Mouse (Mus musculus) forebrain, embryonic 14.5 days (tissue): ENCODE results near the gene Slc38a6. TPM values are rescaled to one million over a fixed set of nuclear protein-coding genes. Genes with fewer than 3 reads are reported as not detected.
A peak's percentile ranks its signal among the peaks of the same experiment; 100 is the strongest.

Experiments used
- ATAC-seq: fragments of 200-750 bp; cut with Nextera tagmentation; 2 replicates; pipeline ENCODE4 v1.8.0; 2017; ENCODE audit warnings: mild to moderate bottlenecking, moderate library complexity
- DNase-seq: peaks from one replicate; pipeline ENCODE4 v3.0.0-alpha.2; 2015; ENCODE audit warnings: low spot score
- H3K27ac ChIP-seq: fragments of 300-500 bp; sonication (generic); 2 replicates; pipeline ENCODE4 v1.5.1; 2014; ENCODE audit warnings: low read depth, mild to moderate bottlenecking, control low read depth, low read length, moderate library complexity
- H3K27me3 ChIP-seq: fragments of 300-500 bp; sonication (generic); replicated peaks from 2 replicates; pipeline ENCODE4 v1.6.1; 2014; ENCODE audit warnings: low read length, control low read depth, mixed read lengths; ENCODE audit not compliant: control insufficient read depth, insufficient read depth
- H3K36me3 ChIP-seq: fragments of 300-500 bp; sonication (generic); 2 replicates; pipeline ENCODE4 v1.6.1; 2014; ENCODE audit warnings: low read length, control low read depth; ENCODE audit not compliant: control insufficient read depth, insufficient read depth
- H3K4me1 ChIP-seq: fragments of 300-500 bp; sonication (generic); 2 replicates; pipeline ENCODE4 v1.6.1; 2014; ENCODE audit warnings: antibody characterized with exemption, low read length, control low read depth; ENCODE audit not compliant: control insufficient read depth, insufficient read depth
- H3K4me2 ChIP-seq: fragments of 300-500 bp; sonication (generic); 2 replicates; pipeline ENCODE4 v1.6.1; 2014; ENCODE audit warnings: mild to moderate bottlenecking, control low read depth, low read length
- H3K4me3 ChIP-seq: fragments of 300-500 bp; sonication (generic); 2 replicates; pipeline ENCODE4 v1.5.1; 2014; ENCODE audit warnings: low read depth, low read length, control low read depth
- H3K9ac ChIP-seq: fragments of 300-500 bp; sonication (generic); 2 replicates; pipeline ENCODE4 v1.6.1; 2014; ENCODE audit warnings: mild to moderate bottlenecking, low read length, control low read depth, moderate library complexity
- H3K9me3 ChIP-seq: fragments of 300-500 bp; sonication (generic); replicated peaks from 2 replicates; pipeline ENCODE4 v1.6.1; 2016; ENCODE audit warnings: low read length, control low read depth, mixed read lengths; ENCODE audit not compliant: control insufficient read depth
- WGBS: fragments of 180-500 bp; shearing (Covaris S2); extraction: QIAGEN DNeasy Blood & Tissue Kit; methylation state at CpG from one replicate; pipeline ENCODE4 v1.1.7; 2014; 5-methylcytosine and 5-hydroxymethylcytosine counted together
- polyA plus RNA-seq: library from polyadenylated mRNA; unstranded; fragments of >200 nt; fragmentation: Nextera tagmentation; extraction: Ambion mirVana; gene quantifications from 2 replicates; pipeline ENCODE4 v1.2.1, GENCODE M21; 2014

Gene Slc38a6
- polyA plus RNA-seq, 1 experiment from 2014 or later: 5.4 TPM

DNA sequence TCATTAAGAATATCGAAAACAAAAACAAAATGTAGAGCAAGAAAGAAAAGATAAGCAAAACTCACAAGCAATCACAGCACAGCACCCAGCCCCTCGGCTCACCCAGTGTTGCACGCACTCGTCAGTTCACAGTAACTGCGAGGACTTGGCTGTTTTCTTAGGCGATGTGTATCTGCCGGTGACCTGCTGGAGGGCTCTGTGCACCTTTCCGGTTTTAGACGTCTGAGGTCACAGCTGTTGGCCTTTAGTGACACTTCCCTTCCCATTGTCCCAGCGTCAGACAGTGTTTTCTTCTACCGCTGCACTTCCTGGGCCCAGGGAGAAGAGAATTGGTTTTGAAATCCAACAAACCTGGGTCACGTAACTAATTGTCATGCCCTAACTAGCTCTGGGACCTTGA, 58.6 kb downstream of the Slc38a6 start:
- 90% methylated on average over 12 of the region's 12 CpGs for WGBS
- Histone ChIP-seq H3K9me3 (no peaks in the 10 kb centered on the region), H3K9ac (no peak overlapping the region), H3K27ac (no peak overlapping the region), H3K27me3 (no peaks in the 10 kb centered on the region), H3K4me2 (no peak overlapping the region), H3K36me3 (no peaks in the 10 kb centered on the region), H3K4me1 (0 out of 2 replicates have a peak, but pooled peaks cover 2% of the 10 kb centered on the region), H3K4me3 (no peak overlapping the region)
- no peak for DNase-seq
- no peak for ATAC-seq

GRCm38 (mm10) chr12:73347202-73347601, 60.6 kb downstream of the Slc38a6 start:
- H3K9ac ChIP-seq: no peak overlapping the region
- no peak for ATAC-seq
- no peaks in the 10 kb centered on the region for H3K4me1 ChIP-seq
- 79% methylated on average over 7 of the region's 7 CpGs for WGBS
- no peaks in the 10 kb centered on the region for H3K9me3 ChIP-seq
- no peak overlapping the region for H3K27ac ChIP-seq
- DNase-seq: no peak
- H3K27me3 ChIP-seq: no peaks in the 10 kb centered on the region
- H3K4me2 ChIP-seq: no peak overlapping the region
- H3K4me3 ChIP-seq: no peak overlapping the region
- H3K36me3 ChIP-seq: no peaks in the 10 kb centered on the region

GRCm38 (mm10) chr12:73350466-73350865, 63.9 kb downstream of the Slc38a6 start:
- 70% methylated on average over 7 of the region's 7 CpGs for WGBS
- DNase-seq (no peak), ATAC-seq (no peak)
- H3K4me1 ChIP-seq: peaks cover 4% of the 10 kb centered on the region
- H3K27me3 ChIP-seq: no peaks in the 10 kb centered on the region
- no peak overlapping the region for H3K4me3 ChIP-seq
- no peak overlapping the region for H3K9ac ChIP-seq
- no peak overlapping the region for H3K4me2 ChIP-seq
- no peak overlapping the region for H3K27ac ChIP-seq
- H3K9me3 ChIP-seq: no peaks in the 10 kb centered on the region
- H3K36me3 ChIP-seq: no peaks in the 10 kb centered on the region

DNA sequence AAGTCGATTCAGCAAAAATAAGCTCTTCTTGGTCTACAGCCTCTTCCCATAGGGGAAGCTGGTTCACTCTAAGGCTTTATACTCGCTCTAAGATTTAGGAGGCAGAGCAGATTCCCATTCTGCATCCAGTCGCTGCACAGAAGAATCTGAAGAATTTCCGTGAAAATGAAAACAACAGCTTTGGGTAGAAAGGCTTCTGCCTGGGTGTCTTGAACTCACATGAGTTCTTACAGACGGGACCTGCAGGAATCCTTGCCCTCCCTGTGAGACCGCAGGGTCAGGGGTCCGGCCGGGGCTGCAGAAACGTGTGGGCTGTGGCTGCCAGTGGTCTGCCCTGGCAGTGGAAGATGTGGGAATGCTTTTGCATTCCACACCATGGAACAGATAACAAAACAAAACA, 64.4 kb downstream of the Slc38a6 start:
- Histone ChIP-seq H3K4me2 (no peak overlapping the region), H3K27ac (no peak overlapping the region), H3K4me1 (peaks cover 4% of the 10 kb centered on the region), H3K36me3 (no peaks in the 10 kb centered on the region), H3K9ac (no peak overlapping the region), H3K27me3 (no peaks in the 10 kb centered on the region), H3K4me3 (no peak overlapping the region), H3K9me3 (no peaks in the 10 kb centered on the region)
- ATAC-seq (no peak), DNase-seq (no peak)
- 45% methylated on average over 9 of the region's 9 CpGs for WGBS

DNA sequence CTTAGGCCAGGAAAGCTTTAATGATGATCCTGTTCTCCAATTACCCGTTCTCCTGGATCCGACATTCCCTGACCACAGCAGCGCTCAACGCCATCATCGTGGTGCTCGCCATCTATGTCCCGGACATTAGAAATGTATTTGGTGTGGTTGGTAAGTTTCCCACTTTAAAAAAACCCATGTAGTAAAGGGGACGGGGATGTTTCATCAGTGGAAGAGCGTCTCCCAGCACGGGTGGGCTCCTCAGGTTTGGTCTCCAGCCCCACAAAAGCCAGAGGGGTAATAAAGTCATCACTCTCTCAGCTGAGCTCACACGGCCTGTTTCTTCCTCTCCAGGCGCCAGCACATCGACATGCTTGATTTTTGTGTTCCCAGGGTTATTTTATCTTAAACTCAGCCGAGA, 65.2 kb downstream of the Slc38a6 start:
- H3K9me3 ChIP-seq: no peaks in the 10 kb centered on the region
- H3K36me3 ChIP-seq: no peaks in the 10 kb centered on the region
- H3K4me3 ChIP-seq: no peak overlapping the region
- DNase-seq (no peak), ATAC-seq (no peak)
- H3K4me2 ChIP-seq: no peak overlapping the region
- peaks cover 4% of the 10 kb centered on the region for H3K4me1 ChIP-seq
- H3K9ac ChIP-seq: no peak overlapping the region
- 90% methylated on average over 14 of the region's 14 CpGs for WGBS
- no peak overlapping the region for H3K27ac ChIP-seq
- no peaks in the 10 kb centered on the region for H3K27me3 ChIP-seq

DNA sequence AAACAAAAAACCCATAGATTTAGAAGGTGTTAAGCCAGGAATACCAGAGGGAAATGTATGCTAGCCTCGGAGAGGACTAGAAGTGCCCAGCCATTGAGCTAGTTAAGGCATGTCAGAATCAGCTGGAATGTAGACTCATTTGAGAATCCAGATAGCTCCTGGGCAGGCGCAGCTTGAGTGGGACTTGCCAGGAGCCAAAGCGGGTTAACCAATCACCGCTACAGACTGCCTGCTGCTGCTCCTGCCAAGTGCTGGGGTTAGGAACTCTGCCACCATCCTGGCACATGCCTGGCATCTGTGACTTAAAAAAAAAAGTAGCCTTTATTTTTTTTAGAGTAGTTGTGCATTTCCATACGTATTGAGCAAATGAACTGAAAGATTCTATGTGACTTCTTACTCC, 66.8 kb downstream of the Slc38a6 start:
- Histone ChIP-seq H3K9ac (no peak overlapping the region), H3K27ac (no peak overlapping the region), H3K36me3 (no peaks in the 10 kb centered on the region), H3K4me1 (peaks cover 4% of the 10 kb centered on the region), H3K4me3 (no peak overlapping the region), H3K27me3 (no peaks in the 10 kb centered on the region), H3K4me2 (no peak overlapping the region), H3K9me3 (no peaks in the 10 kb centered on the region)
- WGBS: 59% methylated on average over 5 of the region's 5 CpGs
- peak; percentile 52; the same call in 1 of the 2 replicates for ATAC-seq
- DNase-seq: peak; percentile 63

- peak; percentile 49 for DNase-seq
- Histone ChIP-seq H3K9ac (no peak overlapping the region), H3K9me3 (no peaks in the 10 kb centered on the region), H3K36me3 (no peaks in the 10 kb centered on the region), H3K4me2 (no peak overlapping the region), H3K27ac (no peak overlapping the region), H3K4me3 (no peak overlapping the region), H3K27me3 (no peaks in the 10 kb centered on the region), H3K4me1 (peaks cover 4% of the 10 kb centered on the region)
- no peak; the same call in 1 of the 2 replicates for ATAC-seq
- WGBS: 24% methylated on average over 4 of the region's 4 CpGs
Observed at GRCm38 (mm10) chr12:73354521-73354920, 67.9 kb downstream of the Slc38a6 start.

DNA sequence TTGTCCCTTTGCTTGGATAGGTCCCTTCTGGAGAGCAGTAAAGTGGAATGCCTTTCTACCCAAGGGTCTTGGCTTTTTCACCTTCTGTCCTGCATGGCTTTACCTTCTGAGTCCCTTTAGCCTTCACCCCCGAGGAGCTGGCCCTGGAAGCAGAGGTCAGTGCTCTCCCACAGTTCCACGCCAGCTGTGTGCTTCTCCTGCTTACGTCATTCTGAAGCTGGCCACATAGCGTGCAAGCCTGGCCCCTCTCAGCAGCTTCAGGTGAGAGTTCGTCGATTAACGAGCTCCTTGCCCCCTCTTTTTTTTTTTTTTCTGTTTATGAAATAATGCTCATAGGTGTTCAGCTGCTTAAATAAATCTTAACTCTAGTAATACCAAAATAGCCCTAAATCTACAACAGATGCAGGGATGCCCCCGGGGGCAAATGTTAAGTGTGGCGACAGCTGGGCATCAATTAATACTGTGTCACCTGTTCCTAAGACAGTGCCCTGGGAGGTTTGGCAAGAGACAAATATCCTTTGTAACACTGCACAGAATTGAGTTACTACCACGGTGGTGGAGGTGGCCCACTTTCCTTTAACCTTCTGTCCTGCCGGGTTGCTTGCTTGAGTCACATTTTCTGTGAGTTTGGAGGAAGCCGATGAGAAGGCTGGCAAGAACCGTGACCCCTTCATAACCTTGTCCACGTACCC, 68.7 kb downstream of the Slc38a6 start:
- H3K36me3 ChIP-seq: no peaks in the 10 kb centered on the region
- no peak overlapping the region for H3K9ac ChIP-seq
- no peaks in the 10 kb centered on the region for H3K9me3 ChIP-seq
- H3K4me2 ChIP-seq: no peak overlapping the region
- H3K4me3 ChIP-seq: no peak overlapping the region
- H3K27ac ChIP-seq: no peak overlapping the region
- H3K4me1 ChIP-seq: peaks cover 4% of the 10 kb centered on the region
- H3K27me3 ChIP-seq: no peaks in the 10 kb centered on the region
- DNase-seq (no peak), ATAC-seq (no peak)
- WGBS: 60% methylated on average over 14 of the region's 14 CpGs

DNA sequence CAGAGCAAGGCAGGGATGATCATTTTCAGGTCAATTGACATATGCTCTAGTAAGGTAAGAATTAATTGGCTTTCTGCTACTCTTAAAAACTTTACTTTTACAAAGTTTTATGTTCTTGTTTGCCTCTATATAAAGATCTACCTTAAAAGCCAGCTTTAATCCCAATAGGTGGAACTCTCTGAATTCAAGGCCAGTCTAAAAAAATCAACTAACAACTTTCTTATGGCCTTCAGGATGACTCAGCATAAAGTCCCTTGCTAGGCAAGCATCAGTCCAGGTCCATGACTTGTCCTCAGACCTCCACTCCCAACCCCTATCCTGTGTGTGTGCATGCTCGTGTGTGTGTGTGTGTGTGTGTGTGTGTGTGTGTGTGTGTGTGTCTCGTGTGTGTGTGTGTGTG, 70.1 kb downstream of the Slc38a6 start:
- Histone ChIP-seq H3K9me3 (no peaks in the 10 kb centered on the region), H3K9ac (no peak overlapping the region), H3K27ac (no peak overlapping the region), H3K4me3 (no peak overlapping the region), H3K27me3 (no peaks in the 10 kb centered on the region), H3K4me2 (no peak overlapping the region), H3K36me3 (no peaks in the 10 kb centered on the region), H3K4me1 (peaks cover 4% of the 10 kb centered on the region)
- ATAC-seq (no peak), DNase-seq (no peak)
- WGBS: 73% methylated on average over 2 of the region's 2 CpGs
